Mouse (Mus musculus) liver, embryonic 16.5 days (tissue): Measurements from ENCODE around the gene Dixdc1. TPM values are rescaled to one million over a fixed set of nuclear protein-coding genes. Genes with fewer than 3 reads are reported as not detected.
"Not testable (repeated sequence)": the region's sequence is repeated elsewhere in the genome, so short reads cannot be mapped to it uniquely, and the experiment has no call there.

Source experiments
- ATAC-seq: fragments of 200-750 bp; cut with Nextera tagmentation; 2 replicates; pipeline ENCODE4 v1.8.0; 2017; ENCODE audit warnings: low read depth, mild to moderate bottlenecking, moderate number of reproducible peaks, moderate library complexity
- H3K27ac ChIP-seq: fragments of 300-500 bp; sonication (generic); 2 replicates; pipeline ENCODE4 v1.5.1; 2014; ENCODE audit warnings: mild to moderate bottlenecking, low read length
- H3K27me3 ChIP-seq: fragments of 300-500 bp; sonication (generic); 2 replicates; pipeline ENCODE4 v1.6.1; 2014; ENCODE audit warnings: low read depth, low read length, mixed read lengths; ENCODE audit not compliant: control insufficient read depth, insufficient read depth
- H3K36me3 ChIP-seq: fragments of 300-500 bp; sonication (generic); 2 replicates; pipeline ENCODE4 v1.6.1; 2014; ENCODE audit warnings: mild to moderate bottlenecking; ENCODE audit not compliant: control insufficient read depth, insufficient read depth
- H3K4me1 ChIP-seq: fragments of 300-500 bp; sonication (generic); 2 replicates; pipeline ENCODE4 v1.6.1; 2014; ENCODE audit warnings: low read depth, low read length, mixed read lengths; ENCODE audit not compliant: control insufficient read depth
- H3K4me2 ChIP-seq: fragments of 300-500 bp; sonication (generic); 2 replicates; pipeline ENCODE4 v1.6.1; 2014; ENCODE audit warnings: low read depth, low read length, mixed read lengths
- H3K4me3 ChIP-seq: fragments of 300-500 bp; sonication (generic); 2 replicates; pipeline ENCODE4 v1.5.1; 2014; ENCODE audit warnings: low read depth, mild to moderate bottlenecking, low read length
- H3K9ac ChIP-seq: fragments of 300-500 bp; sonication (generic); 2 replicates; pipeline ENCODE4 v1.6.1; 2014; ENCODE audit warnings: low read depth, low read length
- H3K9me3 ChIP-seq: fragments of 300-500 bp; sonication (generic); replicated peaks from 2 replicates; pipeline ENCODE4 v1.6.1; 2016; ENCODE audit warnings: low read length; ENCODE audit not compliant: control insufficient read depth
- WGBS: fragments of 180-500 bp; shearing (Covaris S2); extraction: QIAGEN DNeasy Blood & Tissue Kit; methylation state at CpG from one replicate; pipeline ENCODE4 v1.1.7; 2014; ENCODE audit not compliant: insufficient replicate concordance; 5-methylcytosine and 5-hydroxymethylcytosine counted together
- polyA plus RNA-seq: library from polyadenylated mRNA; unstranded; fragments of >200 nt; fragmentation: Nextera tagmentation; extraction: Ambion mirVana; gene quantifications from 2 replicates; pipeline ENCODE4 v1.2.1, GENCODE M21; 2015

The Dixdc1 gene
- polyA plus RNA-seq, 1 experiment from 2014 or later: 2.7 TPM

DNA sequence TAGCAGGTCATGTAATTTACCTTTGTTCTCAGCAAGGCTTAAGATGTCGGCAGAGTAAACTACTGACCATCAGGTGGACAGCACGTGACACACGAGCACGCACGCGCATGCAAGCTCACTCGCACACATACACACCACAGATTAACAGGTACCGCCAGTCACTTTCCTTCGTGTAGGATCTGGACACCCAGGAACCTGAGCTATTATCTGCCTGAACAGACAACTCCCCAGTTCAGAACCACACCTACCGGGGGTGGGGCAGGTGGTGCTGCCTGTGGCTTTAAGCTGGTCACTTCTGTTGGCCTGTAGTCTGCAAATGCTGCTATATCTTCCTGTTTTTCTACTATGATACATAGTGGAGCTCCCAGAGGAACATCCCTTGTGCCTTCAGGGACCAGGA, 88.8 kb downstream of the Dixdc1 start:
- Histone ChIP-seq H3K4me2 (peak overlapping the region; percentile 10; the same call in 1 of the 2 replicates), H3K27ac (no peak overlapping the region), H3K9me3 (no peaks in the 10 kb centered on the region), H3K36me3 (peaks cover 31% of the 10 kb centered on the region), H3K27me3 (no peaks in the 10 kb centered on the region), H3K9ac (no peak overlapping the region), H3K4me3 (no peak overlapping the region), H3K4me1 (peaks cover 8% of the 10 kb centered on the region)
- ATAC-seq: peak; percentile 80
- WGBS: 56% methylated on average over 10 of the region's 10 CpGs

DNA sequence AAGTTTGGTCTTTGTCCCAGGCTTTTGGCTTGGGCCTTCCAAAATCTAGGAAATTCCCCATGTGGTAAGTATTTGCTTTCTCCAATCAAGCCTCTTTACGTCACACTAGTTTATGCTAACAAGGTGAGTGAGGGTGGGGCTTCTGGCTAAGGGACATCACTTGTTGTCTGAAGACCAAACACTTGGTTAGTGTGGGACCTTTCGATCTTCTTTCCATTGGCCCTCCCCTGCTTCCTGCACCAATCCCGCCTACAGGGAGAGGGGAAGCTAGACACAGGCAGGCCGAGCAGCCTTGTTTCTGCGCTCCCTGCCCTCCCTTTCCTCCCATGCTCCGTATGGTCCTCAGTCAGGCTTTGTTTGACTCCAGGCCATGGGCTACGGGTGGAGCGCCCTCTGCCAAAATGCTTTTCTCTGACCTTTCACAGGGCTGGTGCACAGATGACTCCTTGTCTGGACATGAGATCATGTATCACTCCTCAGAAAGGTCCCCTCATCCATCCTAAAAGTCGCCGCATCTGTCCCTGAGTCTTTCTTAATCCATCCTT, 92.4 kb downstream of the Dixdc1 start:
- Histone ChIP-seq H3K9me3 (no peaks in the 10 kb centered on the region), H3K4me1 (peaks cover 8% of the 10 kb centered on the region), H3K36me3 (peaks cover 32% of the 10 kb centered on the region), H3K27ac (no peak overlapping the region), H3K27me3 (no peaks in the 10 kb centered on the region), H3K4me2 (no peak overlapping the region), H3K9ac (no peak overlapping the region), H3K4me3 (no peak overlapping the region)
- WGBS: 78% methylated on average over 10 of the region's 10 CpGs
- ATAC-seq: no peak

DNA sequence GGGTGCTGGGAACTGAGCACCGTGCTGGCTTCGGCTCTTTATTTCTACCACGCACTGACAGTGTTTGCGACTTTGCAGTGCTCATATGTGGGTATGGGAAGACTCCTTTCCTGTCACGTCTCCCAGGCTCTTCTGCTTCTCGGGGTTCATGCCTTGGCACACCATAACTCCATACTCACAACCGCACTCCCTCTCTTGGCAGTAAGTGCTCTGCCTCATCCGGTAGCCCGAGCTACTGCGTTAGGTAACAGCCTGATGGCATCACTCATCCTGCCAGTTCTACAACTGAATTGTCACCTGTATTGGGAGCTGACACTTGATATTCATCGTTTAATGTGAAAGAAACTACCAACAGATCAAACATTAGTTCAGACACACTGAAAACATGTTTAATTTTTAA, 105.0 kb downstream of the Dixdc1 start:
- WGBS: 84% methylated on average over 11 of the region's 11 CpGs
- peaks cover 3% of the 10 kb centered on the region; the same call in 1 of the 2 replicates for H3K36me3 ChIP-seq

DNA sequence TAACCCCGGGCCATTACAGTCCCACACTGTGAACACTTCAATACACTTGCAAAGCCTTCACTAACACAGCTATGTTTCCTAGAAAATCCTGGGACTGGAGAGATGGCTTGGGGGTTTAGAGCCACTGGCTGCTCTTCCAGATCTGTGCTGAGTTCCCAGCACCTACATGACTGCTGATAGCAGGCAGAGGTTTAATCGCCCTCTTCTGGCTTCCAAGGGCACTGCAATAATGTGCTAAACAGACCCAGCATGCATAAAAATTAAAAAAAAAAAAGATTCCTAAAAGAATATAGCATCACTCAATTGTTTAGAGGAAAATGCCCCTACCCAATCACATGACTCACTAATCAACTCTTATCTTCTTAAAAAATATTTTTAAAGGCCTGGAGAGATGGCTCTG, 106.3 kb downstream of the Dixdc1 start:
- H3K27me3 ChIP-seq: no peaks in the 10 kb centered on the region
- H3K9ac ChIP-seq: no peak overlapping the region
- WGBS: 39% methylated on average over 2 of the region's 2 CpGs
- peaks cover 3% of the 10 kb centered on the region; the same call in 1 of the 2 replicates for H3K36me3 ChIP-seq
- no peaks in the 10 kb centered on the region for H3K9me3 ChIP-seq
- H3K4me2 ChIP-seq: no peak overlapping the region
- H3K27ac ChIP-seq: no peak overlapping the region
- no peak overlapping the region for H3K4me3 ChIP-seq
- H3K4me1 ChIP-seq: no peaks in the 10 kb centered on the region
- ATAC-seq: no peak

More for the DNA sequence above, 105.0 kb downstream of the Dixdc1 start:
- no peak overlapping the region for H3K27ac ChIP-seq
- H3K4me1 ChIP-seq: no peaks in the 10 kb centered on the region
- H3K9ac ChIP-seq: no peak overlapping the region
- no peak for ATAC-seq
- no peaks in the 10 kb centered on the region for H3K27me3 ChIP-seq
- H3K4me3 ChIP-seq: no peak overlapping the region
- no peaks in the 10 kb centered on the region for H3K9me3 ChIP-seq
- H3K4me2 ChIP-seq: no peak overlapping the region

DNA sequence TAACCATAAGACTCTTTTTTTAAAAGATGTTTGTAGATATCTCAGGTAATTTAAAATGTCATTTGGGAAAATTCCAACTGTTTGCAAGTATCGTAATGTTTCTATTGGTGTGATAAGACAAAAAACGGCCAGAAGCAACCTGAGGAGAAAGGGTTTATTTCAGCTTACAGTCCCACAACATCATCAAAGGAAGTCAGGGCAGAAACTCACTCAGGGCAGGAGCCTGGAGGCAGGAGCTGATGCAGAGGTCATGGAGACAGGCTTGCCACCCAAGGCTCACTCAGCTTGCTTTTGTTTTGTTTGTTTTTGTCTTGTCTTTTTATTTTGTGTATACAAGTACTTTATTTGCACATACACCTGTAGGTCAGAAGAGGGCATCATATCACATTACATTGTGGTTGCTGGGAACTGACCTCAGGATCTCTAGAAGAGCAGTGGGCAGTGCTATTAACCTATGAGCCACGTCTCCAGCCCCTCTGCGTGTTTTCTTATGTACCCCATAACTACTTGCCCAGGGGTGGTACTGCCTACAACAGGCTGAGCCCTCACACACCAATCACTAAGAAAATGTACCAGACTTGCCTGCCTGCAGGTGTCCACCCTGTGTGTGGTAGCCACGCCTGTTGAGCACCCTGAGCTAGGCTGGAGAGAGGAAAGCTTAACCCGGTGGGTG, 107.2 kb downstream of the Dixdc1 start:
- H3K9me3 ChIP-seq: no peaks in the 10 kb centered on the region
- H3K4me3 ChIP-seq: no peak overlapping the region
- no peak for ATAC-seq
- H3K27ac ChIP-seq: no peak overlapping the region
- no peak overlapping the region for H3K4me2 ChIP-seq
- H3K9ac ChIP-seq: no peak overlapping the region
- peaks cover under 1% of the 10 kb centered on the region; the same call in 1 of the 2 replicates for H3K36me3 ChIP-seq
- WGBS: 68% methylated on average over 6 of the region's 6 CpGs
- H3K4me1 ChIP-seq: no peaks in the 10 kb centered on the region
- H3K27me3 ChIP-seq: no peaks in the 10 kb centered on the region

DNA sequence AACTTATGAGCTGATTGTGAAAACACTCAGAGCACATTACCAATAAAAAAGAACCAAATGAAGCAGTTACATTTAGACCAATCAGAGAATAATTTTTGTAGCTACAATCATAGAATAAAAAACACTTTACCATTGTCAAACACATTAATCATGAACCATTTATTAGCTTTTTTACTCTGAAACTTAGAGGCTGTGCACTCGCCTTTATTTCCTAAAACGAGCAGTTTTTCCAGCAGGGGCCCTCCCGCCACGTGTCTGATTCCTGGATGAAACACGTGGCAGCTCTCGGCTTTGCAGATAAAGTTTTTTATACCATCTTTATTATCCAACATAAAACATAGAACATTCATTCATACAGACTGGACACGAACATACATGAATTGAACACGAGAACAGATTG, 108.4 kb downstream of the Dixdc1 start:
- not testable (repeated sequence) for H3K36me3 ChIP-seq, H3K27ac ChIP-seq, H3K4me1 ChIP-seq, H3K4me2 ChIP-seq, H3K4me3 ChIP-seq, H3K27me3 ChIP-seq, H3K9ac ChIP-seq, ATAC-seq, H3K9me3 ChIP-seq
- 87% methylated on average over 6 of the region's 8 CpGs for WGBS

DNA sequence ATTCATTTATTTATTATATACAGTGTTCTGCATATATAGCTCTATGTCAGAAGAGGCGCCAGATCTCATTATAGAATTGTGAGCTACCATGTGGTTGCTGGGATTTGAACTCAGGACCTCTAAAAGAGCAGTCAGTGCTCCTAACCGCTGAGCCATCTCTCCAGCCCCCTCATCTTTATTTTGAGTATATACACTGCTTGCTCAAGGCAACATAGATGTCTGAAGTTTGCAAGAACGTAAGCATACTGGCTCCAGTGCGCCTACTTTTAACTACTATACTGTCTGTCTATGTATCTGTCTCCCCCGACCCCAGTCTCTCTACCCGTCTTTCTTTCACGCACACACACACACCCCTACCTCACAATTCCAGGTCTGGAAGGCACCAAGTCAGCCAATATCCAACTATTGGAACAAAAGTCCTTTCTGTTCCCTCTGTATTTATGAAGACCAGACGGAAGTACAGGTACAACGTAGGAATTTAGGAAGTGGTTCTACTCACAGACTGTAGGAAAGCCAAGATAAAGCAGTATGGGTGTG, 121.5 kb downstream of the Dixdc1 start:
- Histone ChIP-seq H3K4me1 (peaks cover 8% of the 10 kb centered on the region), H3K36me3 (peaks cover 10% of the 10 kb centered on the region), H3K9ac (no peak overlapping the region), H3K9me3 (no peaks in the 10 kb centered on the region), H3K27me3 (no peaks in the 10 kb centered on the region), H3K27ac (no peak overlapping the region), H3K4me2 (peak overlapping the region; percentile 79), H3K4me3 (peak overlapping the region; percentile 98)
- ATAC-seq: no peak
- 51% methylated on average over 9 of the region's 9 CpGs for WGBS

DNA sequence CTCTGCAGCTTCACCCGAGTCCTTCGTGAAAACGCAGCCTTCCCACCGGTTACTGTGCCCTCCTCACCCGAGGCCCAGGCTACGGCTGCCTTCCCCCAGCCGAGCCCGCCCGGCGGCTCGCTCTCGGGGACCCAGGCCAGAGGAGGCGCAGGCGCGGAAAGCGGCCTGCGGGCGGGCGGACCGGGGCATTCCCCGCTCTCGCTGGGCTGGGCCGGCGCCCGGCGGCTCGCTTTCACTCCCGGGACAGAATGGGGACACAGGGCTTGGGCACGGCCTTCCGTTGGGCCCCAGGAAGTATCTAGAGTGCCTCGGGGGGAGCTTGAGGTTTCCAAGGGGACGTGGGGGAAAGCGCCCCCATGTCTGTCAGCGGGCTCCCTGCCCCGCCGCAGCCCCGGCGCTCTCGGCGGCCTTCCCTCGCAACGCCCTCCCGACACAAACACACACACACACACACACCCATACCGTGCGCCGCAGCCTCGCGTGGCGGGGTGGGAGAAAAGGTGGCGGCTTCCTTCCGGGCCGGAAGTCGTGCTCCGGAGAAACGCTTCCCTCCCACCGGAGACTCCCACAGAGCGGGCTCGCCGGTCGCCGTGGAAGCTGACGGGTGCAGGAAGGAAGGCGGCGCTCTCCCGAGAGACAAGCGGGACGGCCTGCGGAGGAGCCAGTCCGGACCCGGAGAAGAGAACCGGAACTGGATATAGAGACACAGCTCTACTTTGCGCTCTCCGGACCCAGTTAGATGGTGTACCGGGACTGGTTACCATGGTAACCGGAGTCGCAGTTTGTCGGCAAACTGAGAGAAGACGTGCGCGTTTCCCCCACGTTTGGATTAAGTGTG, 122.3 kb downstream of the Dixdc1 start, which contains the start of the genes Pih1d2 and Nkapd1:
Pih1d2 (plus strand) TSS at position 556 of the 838 bp plus-strand sequence.
Nkapd1 (minus strand) TSS at position 699 of the 838 bp plus-strand sequence.
- H3K9me3 ChIP-seq: no peaks in the 10 kb centered on the region
- ATAC-seq: peak; percentile 90
- peak within 1 kb of the TSS; percentile 95 for H3K9ac ChIP-seq
- H3K27ac ChIP-seq: peak within 1 kb of the TSS; percentile 95
- H3K27me3 ChIP-seq: no peaks in the 10 kb centered on the region
- under 1% methylated on average over 80 of the region's 81 CpGs for WGBS
- H3K36me3 ChIP-seq: peaks cover 14% of the 10 kb centered on the region
- peaks cover 8% of the 10 kb centered on the region for H3K4me1 ChIP-seq
- H3K4me3 ChIP-seq: peak within 1 kb of the TSS; percentile 98
- H3K4me2 ChIP-seq: peak within 1 kb of the TSS; percentile 79
